Mouse (Mus musculus) testis, adult 2 months (tissue): ENCODE data around the gene Irf1.

Source experiments
- CTCF ChIP-seq: fragments of 200-500 bp; IDR thresholded peaks from 2 replicates; pipeline ENCODE4 v1.5.1; 2012; ENCODE audit warnings: low read depth, mild to moderate bottlenecking, inconsistent platforms, low read length, moderate library complexity; ENCODE audit not compliant: control insufficient read depth, insufficient read depth, insufficient replicate concordance
- POLR2A ChIP-seq: fragments of 200-500 bp; IDR thresholded peaks from 2 replicates; pipeline ENCODE4 v1.6.1; 2012; ENCODE audit warnings: low read depth, mild to moderate bottlenecking, inconsistent platforms, low read length, moderate library complexity; ENCODE audit not compliant: control insufficient read depth

GRCm38 (mm10) chr11:53735682-53736245 is 34.0 kb upstream of the Irf1 start:
- peak; percentile 100 for TF ChIP-seq CTCF
- no peak for TF ChIP-seq POLR2A
